Mouse (Mus musculus) bone marrow macrophage, adult 2 months (primary cell): Measurements from ENCODE around the gene Theg.

ENCODE experiments used
- CTCF ChIP-seq: IDR thresholded peaks from 2 replicates; pipeline ENCODE4 v1.5.1; 2012; ENCODE audit warnings: low read depth, mild to moderate bottlenecking, low read length, moderate library complexity
- POLR2A ChIP-seq: IDR thresholded peaks from 2 replicates; pipeline ENCODE4 v1.6.1; 2012; ENCODE audit warnings: mild to moderate bottlenecking, low read depth, low read length, borderline replicate concordance

DNA sequence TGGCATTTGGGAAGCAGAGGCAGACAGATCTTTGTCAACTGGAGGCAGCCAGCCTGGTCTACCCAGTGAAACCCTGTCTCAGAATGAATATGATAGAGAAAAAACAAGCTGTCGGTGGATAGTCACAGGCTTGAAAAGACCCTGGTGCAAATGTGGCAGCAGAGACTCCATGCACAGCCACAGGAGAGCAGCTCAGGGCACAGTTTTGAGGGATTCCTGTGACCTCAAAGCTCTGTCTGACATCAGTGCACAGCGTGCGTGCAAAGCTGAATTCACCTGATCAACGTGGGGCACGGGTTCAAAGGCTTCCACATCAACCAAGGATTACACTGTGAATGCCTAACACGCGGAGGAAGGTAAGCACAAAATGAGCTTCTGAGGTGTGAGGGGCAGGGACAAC is 6.8 kb downstream of the Theg start:
- TF ChIP-seq CTCF = no peak
- TF ChIP-seq POLR2A = no peak
